7 mouse cellular contexts compared by ENCODE assay signal in the genomic region with DNA sequence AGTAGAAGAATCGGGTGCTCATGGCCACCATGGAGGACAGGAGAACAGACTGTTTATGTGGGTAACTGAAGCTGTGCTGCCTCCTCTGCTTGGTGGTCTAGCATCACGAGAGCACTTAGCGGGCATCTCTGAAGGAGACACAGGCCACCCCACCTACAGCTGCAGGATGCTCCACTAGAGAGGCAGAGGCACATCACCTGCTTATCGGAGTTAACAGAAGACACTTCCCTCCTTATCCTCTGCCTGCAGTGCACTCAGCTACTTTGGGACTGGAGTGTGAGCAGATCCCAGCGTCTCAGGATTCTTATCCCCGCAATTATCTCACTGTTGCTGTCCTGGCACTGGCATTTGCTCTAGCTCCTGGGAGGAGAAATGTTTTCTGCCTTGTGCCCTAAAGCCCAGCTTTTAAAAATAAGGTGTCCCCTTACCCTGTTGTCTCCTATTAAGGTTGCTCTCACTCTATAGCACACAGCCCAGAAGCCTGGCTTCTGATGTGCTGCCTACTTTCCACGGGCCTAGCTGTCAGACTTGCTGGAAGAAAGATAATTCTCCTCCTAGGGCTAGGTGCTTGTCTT. TPM values are rescaled to one million over a fixed set of nuclear protein-coding genes. Genes with fewer than 3 reads are reported as not detected.
DNase-seq lines count a peak whose midpoint lies in the region; ATAC-seq and TF ChIP-seq lines count a peak whose summit lies in the region.

No protein-coding gene starts in this region.

- peak overlapping the region; percentile 75 for H3K4me2 ChIP-seq in hindbrain, postnatal 0 days (ENCODE audit: low read depth, low read length)
- peak overlapping the region; percentile 58 for H3K4me2 ChIP-seq in midbrain, embryonic 14.5 days (ENCODE audit: low read length)

- TF ChIP-seq CTCF in hindbrain, postnatal 0 days (IDR thresholded peaks at IDR 0.05; ENCODE audit: low read depth), result no peak

- no peaks in the 10 kb centered on the region for H3K9me3 ChIP-seq in hindbrain, postnatal 0 days (ENCODE audit: low read length)
- no peaks in the 10 kb centered on the region for H3K9me3 ChIP-seq in midbrain, embryonic 14.5 days (ENCODE audit: control insufficient read depth, low read length)

- peaks cover 35% of the 10 kb centered on the region for H3K4me1 ChIP-seq in hindbrain, postnatal 0 days (ENCODE audit: insufficient read depth, low read length)
- H3K4me1 ChIP-seq in midbrain, embryonic 14.5 days (ENCODE audit: control insufficient read depth, insufficient read depth, low read length), result peaks cover 43% of the 10 kb centered on the region

- peak overlapping the region; percentile 47 for H3K4me3 ChIP-seq in hindbrain, postnatal 0 days (ENCODE audit: low read length)
- H3K4me3 ChIP-seq in midbrain, embryonic 14.5 days (replicated peaks; ENCODE audit: low read depth, low read length), result peak overlapping the region; percentile 71

- no peaks in the 10 kb centered on the region for H3K27me3 ChIP-seq in hindbrain, postnatal 0 days (ENCODE audit: insufficient read depth, low read length)
- no peaks in the 10 kb centered on the region for H3K27me3 ChIP-seq in midbrain, embryonic 14.5 days (ENCODE audit: control insufficient read depth, insufficient read depth, low read length)

- H3K27ac ChIP-seq in hindbrain, postnatal 0 days, result peak overlapping the region; percentile 77
- H3K27ac ChIP-seq in midbrain, embryonic 14.5 days (replicated peaks; ENCODE audit: low read depth, low read length), result peak overlapping the region; percentile 89

- DNase-seq in brain, adult 2 months (ENCODE audit: low read depth, low spot score), result peak; percentile 27
- DNase-seq in embryo, embryonic 9.5 days (ENCODE audit: extremely low spot score), result peak; percentile 36
- no peak for DNase-seq in hindbrain, postnatal 0 days (ENCODE audit: low spot score)
- DNase-seq in midbrain, embryonic 14.5 days, result peak; percentile 31
- DNase-seq in gastrocnemius, adult 8-10 months (ENCODE audit: low spot score in 2 of 2), result no peak
- DNase-seq in right cerebral cortex, adult 2 months (ENCODE audit: low spot score in 2 of 2), result no peak

- WGBS in hindbrain, postnatal 0 days, result 16% methylated on average over 7 of the region's 7 CpGs
- whole genome bisulfite sequencing in midbrain, embryonic 14.5 days, result 20% methylated on average over 7 of the region's 7 CpGs

- H3K9ac ChIP-seq in hindbrain, postnatal 0 days (replicated peaks; ENCODE audit: low read length), result peak overlapping the region; percentile 70
- peak overlapping the region; percentile 88 for H3K9ac ChIP-seq in midbrain, embryonic 14.5 days (replicated peaks; ENCODE audit: low read length)

- no peak for ATAC-seq in hindbrain, postnatal 0 days
- ATAC-seq in midbrain, embryonic 14.5 days (ENCODE audit: low FRiP score, low TSS enrichment), result no peak
- ATAC-seq in CD4-positive, CD25-positive, alpha-beta regulatory T cell, adult 4 months, result no peak

- H3K36me3 ChIP-seq in hindbrain, postnatal 0 days (ENCODE audit: insufficient read depth, low read length), result no peaks in the 10 kb centered on the region
- H3K36me3 ChIP-seq in midbrain, embryonic 14.5 days (ENCODE audit: control insufficient read depth, insufficient read depth, low read length), result no peaks in the 10 kb centered on the region

RNA-seq across cellular contexts. Expression of a gene that starts 1.6 kb away (rescaled TPM):
- 10.0 and 16.8 TPM in 2 replicates for total RNA-seq in hindbrain, postnatal 0 days (2014; rRNA removed)
- 12.3 and 13.1 TPM in 2 replicates for polyA plus RNA-seq in hindbrain, postnatal 0 days (2015; fragmentation: Nextera tagmentation; extraction: Ambion mirVana)
- polyA plus RNA-seq in midbrain, embryonic 14.5 days (2014; fragmentation: Nextera tagmentation; extraction: Ambion mirVana), result 23.5 and 24.7 TPM in 2 replicates
- 1 to 10 TPM; 1.3 to 2.1 TPM for polyA plus RNA-seq in CD4-positive, CD25-positive, alpha-beta regulatory T cell, adult 4 months (2017; shearing (Covaris generic))
- total RNA-seq in gastrocnemius, adult 8-10 months (2022), result under 1 TPM in 3 of 4 experiments, not detected in 1; 0.34 to 0.54 (median 0.54) TPM

RNA-seq across cellular contexts. Expression of a gene that starts 8.0 kb away (rescaled TPM):
- total RNA-seq in hindbrain, postnatal 0 days (2014; rRNA removed), result 2.9 and 4.3 TPM in 2 replicates
- 3.8 and 6.1 TPM in 2 replicates for polyA plus RNA-seq in hindbrain, postnatal 0 days (2015; fragmentation: Nextera tagmentation; extraction: Ambion mirVana)
- 2.0 and 3.3 TPM in 2 replicates for polyA plus RNA-seq in midbrain, embryonic 14.5 days (2014; fragmentation: Nextera tagmentation; extraction: Ambion mirVana)
- not detected for polyA plus RNA-seq in CD4-positive, CD25-positive, alpha-beta regulatory T cell, adult 4 months (2017; shearing (Covaris generic))
- under 1 TPM in 1 of 4 experiments, not detected in 3; 0.60 TPM for total RNA-seq in gastrocnemius, adult 8-10 months (2022)

RNA-seq across cellular contexts. Expression of a gene that starts 8.3 kb away (rescaled TPM):
- 6.3 and 14.3 TPM in 2 replicates for total RNA-seq in hindbrain, postnatal 0 days (2014; rRNA removed)
- 11.2 and 12.0 TPM in 2 replicates for polyA plus RNA-seq in hindbrain, postnatal 0 days (2015; fragmentation: Nextera tagmentation; extraction: Ambion mirVana)
- polyA plus RNA-seq in midbrain, embryonic 14.5 days (2014; fragmentation: Nextera tagmentation; extraction: Ambion mirVana), result 23.3 and 25.4 TPM in 2 replicates
- 10 to 100 TPM; 50.3 to 54.6 TPM for polyA plus RNA-seq in CD4-positive, CD25-positive, alpha-beta regulatory T cell, adult 4 months (2017; shearing (Covaris generic))
- 1 to 10 TPM; 3.7 to 4.3 (median 4.1) TPM for total RNA-seq in gastrocnemius, adult 8-10 months (2022)

RNA-seq across cellular contexts. Expression of a gene that starts 20.5 kb away (rescaled TPM):
- 38.2 and 41.3 TPM in 2 replicates for total RNA-seq in hindbrain, postnatal 0 days (2014; rRNA removed)
- 14.6 and 16.8 TPM in 2 replicates for polyA plus RNA-seq in hindbrain, postnatal 0 days (2015; fragmentation: Nextera tagmentation; extraction: Ambion mirVana)
- 21.5 and 21.8 TPM in 2 replicates for polyA plus RNA-seq in midbrain, embryonic 14.5 days (2014; fragmentation: Nextera tagmentation; extraction: Ambion mirVana)
- 10 to 100 TPM; 10.1 to 12.5 TPM for polyA plus RNA-seq in CD4-positive, CD25-positive, alpha-beta regulatory T cell, adult 4 months (2017; shearing (Covaris generic))
- 100 to 1,000 TPM in 1 of 4 experiments, 10 to 100 TPM in 3; 78.4 to 100 (median 81.7) TPM for total RNA-seq in gastrocnemius, adult 8-10 months (2022)

RNA-seq across cellular contexts. Expression of a gene that starts 39.8 kb away (rescaled TPM):
- 28.5 and 36.5 TPM in 2 replicates for total RNA-seq in hindbrain, postnatal 0 days (2014; rRNA removed)
- polyA plus RNA-seq in hindbrain, postnatal 0 days (2015; fragmentation: Nextera tagmentation; extraction: Ambion mirVana), result 40.9 and 46.5 TPM in 2 replicates
- polyA plus RNA-seq in midbrain, embryonic 14.5 days (2014; fragmentation: Nextera tagmentation; extraction: Ambion mirVana), result 19.7 and 33.6 TPM in 2 replicates
- polyA plus RNA-seq in CD4-positive, CD25-positive, alpha-beta regulatory T cell, adult 4 months (2017; shearing (Covaris generic)), result not detected
- total RNA-seq in gastrocnemius, adult 8-10 months (2022), result 10 to 100 TPM; 22.0 to 55.1 (median 36.1) TPM

Comparison
In these comparisons a context has a peak if more than half of its experiments do, and no peak if none do; other contexts are left out.
1. DNase-seq: peak in brain, adult 2 months (single experiment), embryo, embryonic 9.5 days (single experiment) and midbrain, embryonic 14.5 days (single experiment); none in hindbrain, postnatal 0 days (single experiment), gastrocnemius, adult 8-10 months (0 of 2) and right cerebral cortex, adult 2 months (0 of 2).